9 mouse cellular contexts compared by ENCODE assay signal in the genomic region with DNA sequence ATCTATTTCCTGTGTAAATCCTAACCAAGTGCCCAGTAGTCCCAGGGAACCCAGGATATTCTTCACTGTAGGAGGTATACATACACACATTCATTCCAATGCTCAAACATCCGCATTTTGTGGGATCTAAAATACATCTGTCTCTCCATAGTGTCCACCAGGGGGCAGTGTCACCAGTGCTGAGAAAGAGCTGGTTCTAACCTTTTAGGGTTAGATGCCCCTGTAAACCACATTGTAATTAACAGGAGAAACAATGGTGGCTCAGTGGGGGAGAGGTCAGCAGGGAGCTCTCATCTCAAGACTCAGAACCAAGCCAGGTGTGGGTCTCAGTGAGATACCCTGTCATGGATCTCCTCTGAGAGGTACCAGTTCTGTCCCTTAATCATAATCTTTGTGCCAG. TPM values are rescaled to one million over a fixed set of nuclear protein-coding genes. Genes with fewer than 3 reads are reported as not detected.
DNase-seq lines count a peak whose midpoint lies in the region; ATAC-seq and TF ChIP-seq lines count a peak whose summit lies in the region.
"Had no signal": no experiment of that assay in that cellular context is flagged by ENCODE, and none has a peak within 500 bp of the region (broad histone marks: within the 10 kb centered on the region; RNA-seq: fewer than 3 reads in every experiment).

No protein-coding gene starts in this region.

- WGBS in forebrain, postnatal 0 days: 26% methylated on average over 1 of the region's 1 CpGs
- 29% methylated on average over 1 of the region's 1 CpGs for WGBS in forebrain, embryonic 13.5 days
- WGBS in heart, embryonic 12.5 days: 52% methylated on average over 1 of the region's 1 CpGs

- TF ChIP-seq CTCF in forebrain, postnatal 0 days (IDR thresholded peaks at IDR 0.05; ENCODE audit: low read depth): peak; percentile 84

- no peaks in the 10 kb centered on the region for H3K9me3 ChIP-seq in forebrain, postnatal 0 days (ENCODE audit: low read length)
- H3K9me3 ChIP-seq in forebrain, embryonic 13.5 days (replicated peaks): no peaks in the 10 kb centered on the region
- H3K9me3 ChIP-seq in heart, embryonic 12.5 days (replicated peaks): no peaks in the 10 kb centered on the region
- H3K9me3 ChIP-seq: limb, embryonic 15.5 days had no signal

- H3K9ac ChIP-seq in forebrain, postnatal 0 days: no peak overlapping the region
- H3K9ac ChIP-seq in forebrain, embryonic 13.5 days: no peak overlapping the region
- no peak overlapping the region for H3K9ac ChIP-seq in heart, embryonic 12.5 days
- H3K9ac ChIP-seq: limb, embryonic 15.5 days had no signal

- no peak overlapping the region for H3K4me2 ChIP-seq in forebrain, postnatal 0 days (ENCODE audit: low read depth)
- H3K4me2 ChIP-seq in forebrain, embryonic 13.5 days: no peak overlapping the region
- no peak overlapping the region for H3K4me2 ChIP-seq in heart, embryonic 12.5 days
- H3K4me2 ChIP-seq: limb, embryonic 15.5 days had no signal

- no peak for ATAC-seq in forebrain, postnatal 0 days
- no peak for ATAC-seq in forebrain, embryonic 13.5 days
- ATAC-seq in heart, embryonic 12.5 days (ENCODE audit: insufficient number of reproducible peaks, low FRiP score): no peak

- no peak overlapping the region for H3K27ac ChIP-seq in forebrain, postnatal 0 days (ENCODE audit: low read depth, low read length)
- H3K27ac ChIP-seq in forebrain, embryonic 13.5 days: no peak overlapping the region
- H3K27ac ChIP-seq in heart, embryonic 12.5 days (ENCODE audit: poor library complexity, severe bottlenecking): no peak overlapping the region
- H3K27ac ChIP-seq: limb, embryonic 15.5 days had no signal

- peaks cover 71% of the 10 kb centered on the region for H3K36me3 ChIP-seq in forebrain, postnatal 0 days (ENCODE audit: insufficient read depth)
- peaks cover 65% of the 10 kb centered on the region for H3K36me3 ChIP-seq in forebrain, embryonic 13.5 days (ENCODE audit: poor library complexity, severe bottlenecking)
- H3K36me3 ChIP-seq in heart, embryonic 12.5 days: peaks cover 12% of the 10 kb centered on the region

- H3K4me3 ChIP-seq in forebrain, postnatal 0 days (ENCODE audit: low read depth, low read length): no peak overlapping the region
- H3K4me3 ChIP-seq in forebrain, embryonic 13.5 days: no peak overlapping the region
- no peak overlapping the region for H3K4me3 ChIP-seq in heart, embryonic 12.5 days
- H3K4me3 ChIP-seq: limb, embryonic 15.5 days had no signal

- H3K4me1 ChIP-seq in forebrain, postnatal 0 days (ENCODE audit: insufficient read depth): peaks cover 8% of the 10 kb centered on the region; the same call in 1 of the 2 replicates
- peaks cover 14% of the 10 kb centered on the region for H3K4me1 ChIP-seq in forebrain, embryonic 13.5 days
- peaks cover 21% of the 10 kb centered on the region for H3K4me1 ChIP-seq in heart, embryonic 12.5 days (replicated peaks)

- peak; percentile 64 for DNase-seq in forebrain, postnatal 0 days
- DNase-seq in right cerebral cortex, postnatal 14 days: peak; percentile 41
- DNase-seq in right cerebral cortex, postnatal 36 days (ENCODE audit: low spot score in 2 of 2): no peak
- DNase-seq in forelimb bud, embryonic 11.5 days (ENCODE audit: low read depth, low spot score): peak; percentile 51
- DNase-seq in thymus, postnatal 25 days: peak; percentile 25
- DNase-seq in spleen, adult 12 weeks (ENCODE audit: low spot score): no peak

- no peaks in the 10 kb centered on the region for H3K27me3 ChIP-seq in forebrain, postnatal 0 days (ENCODE audit: insufficient read depth, low read length)
- no peaks in the 10 kb centered on the region for H3K27me3 ChIP-seq in forebrain, embryonic 13.5 days
- H3K27me3 ChIP-seq in heart, embryonic 12.5 days (replicated peaks): no peaks in the 10 kb centered on the region
- H3K27me3 ChIP-seq: limb, embryonic 15.5 days had no signal

RNA-seq across cellular contexts. Expression of gene BC051665, which starts 39.9 kb away (rescaled TPM):
- not detected in 2 replicates for total RNA-seq in forebrain, postnatal 0 days (2014; rRNA removed)
- not detected in 2 replicates for polyA plus RNA-seq in forebrain, postnatal 0 days (2015; fragmentation: Nextera tagmentation; extraction: Ambion mirVana)
- polyA plus RNA-seq in forebrain, embryonic 13.5 days (2015; fragmentation: Nextera tagmentation; extraction: Ambion mirVana): not detected in 2 replicates
- not detected in 2 replicates for polyA plus RNA-seq in heart, embryonic 12.5 days (2016; fragmentation: Nextera tagmentation; extraction: Ambion mirVana)
- polyA plus RNA-seq: limb, embryonic 15.5 days had no signal

RNA-seq across cellular contexts. Expression of gene Ctsll3, which starts 56.4 kb away (rescaled TPM):
- not detected in 2 replicates for total RNA-seq in forebrain, postnatal 0 days (2014; rRNA removed)
- polyA plus RNA-seq in forebrain, postnatal 0 days (2015; fragmentation: Nextera tagmentation; extraction: Ambion mirVana): not detected in 2 replicates
- not detected in 2 replicates for polyA plus RNA-seq in forebrain, embryonic 13.5 days (2015; fragmentation: Nextera tagmentation; extraction: Ambion mirVana)
- polyA plus RNA-seq in heart, embryonic 12.5 days (2016; fragmentation: Nextera tagmentation; extraction: Ambion mirVana): not detected in 2 replicates

Comparison
In these comparisons a context has a peak if more than half of its experiments do, and no peak if none do; other contexts are left out.
1. DNase-seq: peak in forebrain, postnatal 0 days (single experiment), right cerebral cortex, postnatal 14 days (single experiment), forelimb bud, embryonic 11.5 days (single experiment) and thymus, postnatal 25 days (single experiment); none in right cerebral cortex, postnatal 36 days (0 of 2) and spleen, adult 12 weeks (single experiment).